Mouse (Mus musculus): Measurements from ENCODE around the gene Tmem129. TPM values are rescaled to one million over a fixed set of nuclear protein-coding genes. Genes with fewer than 3 reads are reported as not detected.

The Tmem129 gene
- polyA plus RNA-seq, 1 experiment = 47.4 TPM

- 56% methylated on average over 4 of the region's 4 CpGs for WGBS
- Histone ChIP-seq H3K27me3 (replicated peaks; ENCODE audit: control insufficient read depth, insufficient read depth, low read length) (no peaks in the 10 kb centered on the region), H3K27ac (ENCODE audit: insufficient read depth, low read depth, low read length) (no peak overlapping the region), H3K4me1 (ENCODE audit: control insufficient read depth, insufficient read depth, low read length) (no peaks in the 10 kb centered on the region), H3K36me3 (ENCODE audit: control insufficient read depth, insufficient read depth, low read length) (no peaks in the 10 kb centered on the region), H3K4me3 (ENCODE audit: insufficient read depth, low read depth, low read length) (no peak overlapping the region)
- peak; percentile 37 for DNase-seq
- TF ChIP-seq CTCF (conservative IDR thresholded peaks at IDR 0.05; ENCODE audit: insufficient read depth, insufficient read length, low read depth, low read length) (no peak), POLR2A (IDR thresholded peaks at IDR 0.05; ENCODE audit: low read depth, low read length) (no peak)
Observed at GRCm38 (mm10) chr5:33687142-33687541, 28.9 kb upstream of the Tmem129 start.

- TF ChIP-seq POLR2A (IDR thresholded peaks at IDR 0.05; ENCODE audit: low read depth, low read length) (no peak), CTCF (conservative IDR thresholded peaks at IDR 0.05; ENCODE audit: insufficient read depth, insufficient read length, low read depth, low read length) (no peak)
- no peaks in the 10 kb centered on the region for H3K27me3 ChIP-seq (replicated peaks; ENCODE audit: control insufficient read depth, insufficient read depth, low read length)
- no peaks in the 10 kb centered on the region for H3K4me1 ChIP-seq (ENCODE audit: control insufficient read depth, insufficient read depth, low read length)
- 95% methylated on average over 4 of the region's 4 CpGs for WGBS
- no peaks in the 10 kb centered on the region for H3K36me3 ChIP-seq (ENCODE audit: control insufficient read depth, insufficient read depth, low read length)
- no peak overlapping the region for H3K27ac ChIP-seq (ENCODE audit: insufficient read depth, low read depth, low read length)
- DNase-seq = no peak
- no peak overlapping the region for H3K4me3 ChIP-seq (ENCODE audit: insufficient read depth, low read depth, low read length)
Observed at GRCm38 (mm10) chr5:33684932-33685331, 26.7 kb upstream of the Tmem129 start.

- Histone ChIP-seq H3K4me1 (ENCODE audit: control insufficient read depth, insufficient read depth, low read length) (no peaks in the 10 kb centered on the region), H3K4me3 (ENCODE audit: insufficient read depth, low read depth, low read length) (no peak overlapping the region), H3K36me3 (ENCODE audit: control insufficient read depth, insufficient read depth, low read length) (no peaks in the 10 kb centered on the region), H3K27me3 (replicated peaks; ENCODE audit: control insufficient read depth, insufficient read depth, low read length) (no peaks in the 10 kb centered on the region), H3K27ac (ENCODE audit: insufficient read depth, low read depth, low read length) (no peak overlapping the region)
- TF ChIP-seq POLR2A (IDR thresholded peaks at IDR 0.05; ENCODE audit: low read depth, low read length) (no peak), CTCF (conservative IDR thresholded peaks at IDR 0.05; ENCODE audit: insufficient read depth, insufficient read length, low read depth, low read length) (peak; percentile 78)
- DNase-seq = peak; percentile 75
- 42% methylated on average over 7 of the region's 7 CpGs for WGBS
Observed at GRCm38 (mm10) chr5:33683897-33684652, 25.9 kb upstream of the Tmem129 start.

GRCm38 (mm10) chr5:33682963-33683362, 24.7 kb upstream of the Tmem129 start:
- Histone ChIP-seq H3K27ac (ENCODE audit: insufficient read depth, low read depth, low read length) (no peak overlapping the region), H3K4me3 (ENCODE audit: insufficient read depth, low read depth, low read length) (no peak overlapping the region), H3K27me3 (replicated peaks; ENCODE audit: control insufficient read depth, insufficient read depth, low read length) (no peaks in the 10 kb centered on the region), H3K36me3 (ENCODE audit: control insufficient read depth, insufficient read depth, low read length) (no peaks in the 10 kb centered on the region), H3K4me1 (ENCODE audit: control insufficient read depth, insufficient read depth, low read length) (no peaks in the 10 kb centered on the region)
- TF ChIP-seq CTCF (conservative IDR thresholded peaks at IDR 0.05; ENCODE audit: insufficient read depth, insufficient read length, low read depth, low read length) (no peak), POLR2A (IDR thresholded peaks at IDR 0.05; ENCODE audit: low read depth, low read length) (no peak)
- 84% methylated on average over 4 of the region's 4 CpGs for WGBS
- DNase-seq = no peak

GRCm38 (mm10) chr5:33681611-33682388, 23.6 kb upstream of the Tmem129 start:
- H3K27ac ChIP-seq (ENCODE audit: insufficient read depth, low read depth, low read length) = no peak overlapping the region
- H3K4me1 ChIP-seq (ENCODE audit: control insufficient read depth, insufficient read depth, low read length) = no peaks in the 10 kb centered on the region
- no peak for DNase-seq
- H3K4me3 ChIP-seq (ENCODE audit: insufficient read depth, low read depth, low read length) = no peak overlapping the region
- TF ChIP-seq POLR2A (IDR thresholded peaks at IDR 0.05; ENCODE audit: low read depth, low read length) = no peak
- no peak for TF ChIP-seq CTCF (conservative IDR thresholded peaks at IDR 0.05; ENCODE audit: insufficient read depth, insufficient read length, low read depth, low read length)
- H3K27me3 ChIP-seq (replicated peaks; ENCODE audit: control insufficient read depth, insufficient read depth, low read length) = no peaks in the 10 kb centered on the region
- H3K36me3 ChIP-seq (ENCODE audit: control insufficient read depth, insufficient read depth, low read length) = no peaks in the 10 kb centered on the region
- WGBS = 85% methylated on average over 15 of the region's 15 CpGs

GRCm38 (mm10) chr5:33681044-33681443, 22.8 kb upstream of the Tmem129 start:
- no peaks in the 10 kb centered on the region for H3K36me3 ChIP-seq (ENCODE audit: control insufficient read depth, insufficient read depth, low read length)
- H3K27me3 ChIP-seq (replicated peaks; ENCODE audit: control insufficient read depth, insufficient read depth, low read length) = no peaks in the 10 kb centered on the region
- 67% methylated on average over 3 of the region's 3 CpGs for WGBS
- no peak overlapping the region for H3K27ac ChIP-seq (ENCODE audit: insufficient read depth, low read depth, low read length)
- DNase-seq = no peak
- H3K4me3 ChIP-seq (ENCODE audit: insufficient read depth, low read depth, low read length) = no peak overlapping the region
- TF ChIP-seq POLR2A (IDR thresholded peaks at IDR 0.05; ENCODE audit: low read depth, low read length) = no peak
- TF ChIP-seq CTCF (conservative IDR thresholded peaks at IDR 0.05; ENCODE audit: insufficient read depth, insufficient read length, low read depth, low read length) = no peak
- no peaks in the 10 kb centered on the region for H3K4me1 ChIP-seq (ENCODE audit: control insufficient read depth, insufficient read depth, low read length)

GRCm38 (mm10) chr5:33678244-33678643, 20.0 kb upstream of the Tmem129 start:
- peak; percentile 22 for DNase-seq
- WGBS = 75% methylated on average over 5 of the region's 5 CpGs

More at GRCm38 (mm10) chr5:33678244-33678643, 20.0 kb upstream of the Tmem129 start:
- Histone ChIP-seq H3K36me3 (ENCODE audit: control insufficient read depth, insufficient read depth, low read length) (no peaks in the 10 kb centered on the region), H3K4me3 (ENCODE audit: insufficient read depth, low read depth, low read length) (no peak overlapping the region), H3K4me1 (ENCODE audit: control insufficient read depth, insufficient read depth, low read length) (no peaks in the 10 kb centered on the region), H3K27ac (ENCODE audit: insufficient read depth, low read depth, low read length) (no peak overlapping the region; the same call in 1 of the 2 replicates), H3K27me3 (replicated peaks; ENCODE audit: control insufficient read depth, insufficient read depth, low read length) (no peaks in the 10 kb centered on the region)
- TF ChIP-seq CTCF (conservative IDR thresholded peaks at IDR 0.05; ENCODE audit: insufficient read depth, insufficient read length, low read depth, low read length) = no peak
- TF ChIP-seq POLR2A (IDR thresholded peaks at IDR 0.05; ENCODE audit: low read depth, low read length) = no peak
